Comparison of ENCODE assay signal across 8 mouse cellular contexts in genomic region chr16:38619054-38619453, GRCm38 (mm10).
DNase-seq lines count a peak whose midpoint lies in the region; ATAC-seq and TF ChIP-seq lines count a peak whose summit lies in the region.

No protein-coding gene starts in this region.

- no peak overlapping the region for H3K9ac ChIP-seq in forebrain, embryonic 11.5 days (ENCODE audit: low read length)

- no peak for ATAC-seq in Patski
- ATAC-seq in forebrain, embryonic 11.5 days (replicated peaks; ENCODE audit: low FRiP score) = no peak

- CTCF ChIA-PET in Patski (lab: Charles Lee) = interaction anchor here (0.8 kb wide), 1 partner anchor 61 kb away, joined by 3 read pairs; no protein-coding TSS in a partner anchor

- H3K27me3 ChIP-seq in Patski = no peaks in the 10 kb centered on the region
- H3K27me3 ChIP-seq in forebrain, embryonic 11.5 days (ENCODE audit: control insufficient read depth, insufficient read depth, low read length) = no peaks in the 10 kb centered on the region

- no peak for DNase-seq in Patski (ENCODE audit: low read depth, low spot score)
- peak; percentile 8 for DNase-seq in c-Kit-negative CD71-positive TER-119-positive erythroid progenitor cells, embryonic 14.5 days (ENCODE audit: low read depth, low spot score)
- DNase-seq in forebrain, embryonic 11.5 days (ENCODE audit: low spot score) = peak; percentile 84
- DNase-seq in heart, postnatal 4 days = peak; percentile 89
- DNase-seq in layer of hippocampus, adult 9-11 months = peak; percentile 78
- DNase-seq in lung, postnatal 4 days = peak; percentile 73 to 83
- peak; percentile 79 for DNase-seq in retina, postnatal 7 days (ENCODE audit: low read depth, low spot score)
- peak; percentile 42 for DNase-seq in yolk sac, embryonic 10.5 days (ENCODE audit: low spot score)

- POLR2A ChIA-PET in Patski (lab: Charles Lee) = no interaction called here

- WGBS in forebrain, embryonic 11.5 days = 19% methylated on average over 6 of the region's 6 CpGs

- H3K4me3 ChIP-seq in forebrain, embryonic 11.5 days (ENCODE audit: low read depth, low read length) = no peak overlapping the region

- no peaks in the 10 kb centered on the region for H3K36me3 ChIP-seq in forebrain, embryonic 11.5 days (ENCODE audit: control insufficient read depth, insufficient read depth, low read length)

- H3K9me3 ChIP-seq in forebrain, embryonic 11.5 days (ENCODE audit: control insufficient read depth, low read length) = no peaks in the 10 kb centered on the region

- H3K4me2 ChIP-seq in forebrain, embryonic 11.5 days (ENCODE audit: low read depth, low read length, severe bottlenecking) = no peak overlapping the region

- H3K27ac ChIP-seq in forebrain, embryonic 11.5 days (ENCODE audit: low read depth, low read length) = no peak overlapping the region

- TF ChIP-seq CTCF in Patski (IDR thresholded peaks at IDR 0.05) = peak; percentile 65

- in situ Hi-C loops in Patski (cut with MboI; ENCODE audit: low pct_unique_long_range_greater_than_20kb) = no loop called here

- H3K4me1 ChIP-seq in forebrain, embryonic 11.5 days (replicated peaks; ENCODE audit: control insufficient read depth, insufficient read depth, low read length) = no peaks in the 10 kb centered on the region
